Comparison of ENCODE assay signal across 8 mouse cellular contexts in genomic region chr11:22871628-22872306, GRCm38 (mm10). TPM values are rescaled to one million over a fixed set of nuclear protein-coding genes. Genes with fewer than 3 reads are reported as not detected.
DNase-seq lines count a peak whose midpoint lies in the region; ATAC-seq and TF ChIP-seq lines count a peak whose summit lies in the region.
"Had no signal": no experiment of that assay in that cellular context is flagged by ENCODE, and none has a peak within 500 bp of the region (broad histone marks: within the 10 kb centered on the region; RNA-seq: fewer than 3 reads in every experiment).

No protein-coding gene starts in this region.

- no peak for TF ChIP-seq EP300 in heart, postnatal 0 days (IDR thresholded peaks at IDR 0.05; ENCODE audit: low read depth)

- H3K4me2 ChIP-seq in heart, postnatal 0 days (ENCODE audit: low read depth, low read length), result peak overlapping the region; percentile 50
- H3K4me2 ChIP-seq in forebrain, embryonic 16.5 days (ENCODE audit: low read length), result no peak overlapping the region
- H3K4me2 ChIP-seq: limb, embryonic 12.5 days had no signal

- H3K27ac ChIP-seq in heart, postnatal 0 days (ENCODE audit: low read depth), result peak overlapping the region; percentile 77
- no peak overlapping the region for H3K27ac ChIP-seq in forebrain, embryonic 16.5 days (ENCODE audit: low read length)
- H3K27ac ChIP-seq: limb, embryonic 12.5 days had no signal

- H3K36me3 ChIP-seq in heart, postnatal 0 days (replicated peaks; ENCODE audit: control insufficient read depth, insufficient read depth, low read length), result no peaks in the 10 kb centered on the region
- no peaks in the 10 kb centered on the region for H3K36me3 ChIP-seq in forebrain, embryonic 16.5 days (ENCODE audit: control insufficient read depth, insufficient read depth)
- H3K36me3 ChIP-seq: limb, embryonic 12.5 days had no signal

- WGBS in heart, postnatal 0 days, result 46% methylated on average over 7 of the region's 7 CpGs
- 61% methylated on average over 7 of the region's 7 CpGs for WGBS in forebrain, embryonic 16.5 days

- peak; percentile 34 for DNase-seq in A20 (ENCODE audit: low read depth, low spot score)
- peak; percentile 56 for DNase-seq in CD4-positive, CD25-positive, alpha-beta regulatory T cell, adult 2 months (ENCODE audit: low read depth, low spot score)
- no peak for DNase-seq in heart, postnatal 0 days (ENCODE audit: low spot score)
- DNase-seq in lung, postnatal 10 days, result peak; percentile 47
- DNase-seq in gastrocnemius, postnatal 25 days, result no peak
- no peak for DNase-seq in retina, embryonic 14.5 days (ENCODE audit: low spot score)

- no peaks in the 10 kb centered on the region for H3K9me3 ChIP-seq in heart, postnatal 0 days (replicated peaks; ENCODE audit: control insufficient read depth, low read length)
- H3K9me3 ChIP-seq in forebrain, embryonic 16.5 days (ENCODE audit: control insufficient read depth, low read length), result no peaks in the 10 kb centered on the region
- H3K9me3 ChIP-seq: limb, embryonic 12.5 days had no signal

- TF ChIP-seq CTCF in heart, postnatal 0 days (IDR thresholded peaks at IDR 0.05; ENCODE audit: low read depth), result no peak

- peak overlapping the region; percentile 12; the same call in 1 of the 2 replicates for H3K4me3 ChIP-seq in heart, postnatal 0 days (ENCODE audit: low read depth, low read length)
- H3K4me3 ChIP-seq in forebrain, embryonic 16.5 days (replicated peaks; ENCODE audit: low read length), result no peak overlapping the region
- H3K4me3 ChIP-seq: limb, embryonic 12.5 days had no signal

- no peaks in the 10 kb centered on the region for H3K27me3 ChIP-seq in heart, postnatal 0 days (ENCODE audit: control insufficient read depth, insufficient read depth, low read length)
- no peaks in the 10 kb centered on the region for H3K27me3 ChIP-seq in forebrain, embryonic 16.5 days (replicated peaks; ENCODE audit: control insufficient read depth, insufficient read depth, low read length)
- H3K27me3 ChIP-seq: limb, embryonic 12.5 days had no signal

- H3K4me1 ChIP-seq in heart, postnatal 0 days (ENCODE audit: control insufficient read depth, insufficient read depth), result peaks cover 12% of the 10 kb centered on the region; the same call in 1 of the 2 replicates
- peaks cover 8% of the 10 kb centered on the region for H3K4me1 ChIP-seq in forebrain, embryonic 16.5 days (replicated peaks; ENCODE audit: control insufficient read depth, insufficient read depth, low read length)

- ATAC-seq in heart, postnatal 0 days (ENCODE audit: insufficient read depth, low read depth), result no peak
- no peak for ATAC-seq in forebrain, embryonic 16.5 days

- no peak overlapping the region for H3K9ac ChIP-seq in heart, postnatal 0 days (replicated peaks; ENCODE audit: low read depth, low read length)
- H3K9ac ChIP-seq in forebrain, embryonic 16.5 days (replicated peaks; ENCODE audit: low read depth, low read length), result no peak overlapping the region
- H3K9ac ChIP-seq: limb, embryonic 12.5 days had no signal

RNA-seq across cellular contexts. Expression of gene B3gnt2, which starts 11.0 kb away (rescaled TPM):
- 14.3 and 22.6 TPM in 2 replicates for total RNA-seq in heart, postnatal 0 days (2014; rRNA removed; ENCODE audit: low replicate concordance)
- 5.1 and 5.9 TPM in 2 replicates for polyA plus RNA-seq in heart, postnatal 0 days (2015; fragmentation: Nextera tagmentation; extraction: Ambion mirVana)
- 1 to 10 TPM; 2.1 to 2.4 TPM for total RNA-seq in gastrocnemius, postnatal 25 days (2021)
- 1.1 and 3.1 TPM in 2 replicates for polyA plus RNA-seq in forebrain, embryonic 16.5 days (2015; fragmentation: Nextera tagmentation; extraction: Ambion mirVana)

Comparison
In these comparisons a context has a peak if more than half of its experiments do, and no peak if none do; other contexts are left out.
1. DNase-seq: peak in A20 (single experiment), CD4-positive, CD25-positive, alpha-beta regulatory T cell, adult 2 months (single experiment) and lung, postnatal 10 days (single experiment); none in heart, postnatal 0 days (single experiment), gastrocnemius, postnatal 25 days (single experiment) and retina, embryonic 14.5 days (single experiment).